Mouse (Mus musculus) testis, adult 2 months (tissue): ENCODE data around the gene Ankrd24. TPM values are rescaled to one million over a fixed set of nuclear protein-coding genes. Genes with fewer than 3 reads are reported as not detected.

Source experiments
- H3K27ac ChIP-seq: fragments of 200-500 bp; 2 replicates; pipeline ENCODE4 v1.5.1; 2012; ENCODE audit warnings: low read depth, low read length; ENCODE audit not compliant: control insufficient read depth, insufficient read depth
- H3K27me3 ChIP-seq: fragments of 200-500 bp; 2 replicates; pipeline ENCODE4 v1.6.1; 2012; ENCODE audit warnings: mild to moderate bottlenecking, low read length, moderate library complexity; ENCODE audit not compliant: control insufficient read depth, insufficient read depth
- H3K36me3 ChIP-seq: fragments of 200-500 bp; 2 replicates; pipeline ENCODE4 v1.6.1; 2012; ENCODE audit warnings: mild to moderate bottlenecking, low read length; ENCODE audit not compliant: control insufficient read depth, insufficient read depth
- H3K4me1 ChIP-seq: fragments of 200-500 bp; 2 replicates; pipeline ENCODE4 v1.6.1; 2012; ENCODE audit warnings: low read length; ENCODE audit not compliant: control insufficient read depth, insufficient read depth
- H3K4me3 ChIP-seq: fragments of 200-500 bp; 2 replicates; pipeline ENCODE4 v1.5.1; 2012; ENCODE audit warnings: low read depth, mild to moderate bottlenecking, low read length, moderate library complexity, mixed read lengths; ENCODE audit not compliant: control insufficient read depth
- CTCF ChIP-seq: fragments of 200-500 bp; IDR thresholded peaks from 2 replicates; pipeline ENCODE4 v1.5.1; 2012; ENCODE audit warnings: low read depth, mild to moderate bottlenecking, inconsistent platforms, low read length, moderate library complexity; ENCODE audit not compliant: control insufficient read depth, insufficient read depth, insufficient replicate concordance
- POLR2A ChIP-seq: fragments of 200-500 bp; IDR thresholded peaks from 2 replicates; pipeline ENCODE4 v1.6.1; 2012; ENCODE audit warnings: low read depth, mild to moderate bottlenecking, inconsistent platforms, low read length, moderate library complexity; ENCODE audit not compliant: control insufficient read depth
- polyA plus RNA-seq: library from polyadenylated mRNA; depleted of rRNA; stranded (reverse); fragments of >200 nt; gene quantifications from 2 replicates; pipeline ENCODE4 v1.2.3, GENCODE M21; 2012

Ankrd24 gene
- polyA plus RNA-seq, 1 experiment, result 20.4 TPM

DNA sequence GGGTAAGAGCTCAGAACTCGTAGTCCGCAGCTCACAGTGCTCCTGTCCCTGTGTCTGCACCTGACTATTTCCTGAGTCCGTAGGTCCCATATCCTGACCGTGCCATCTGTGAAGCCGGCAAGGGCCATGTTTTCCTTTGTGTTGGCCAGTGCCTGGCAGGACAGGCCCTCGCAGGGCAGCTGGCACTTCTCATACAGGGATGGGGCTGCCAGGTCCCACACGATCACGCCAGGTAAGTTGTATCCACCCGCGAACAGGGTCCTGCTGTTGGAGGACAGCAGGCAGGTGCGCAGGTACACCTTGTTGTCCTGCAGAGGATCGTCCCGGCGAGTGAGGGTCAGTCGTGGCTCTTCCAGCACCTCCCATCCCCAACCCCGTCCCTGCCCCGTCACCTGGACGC, 34.4 kb upstream of the Ankrd24 start:
- Histone ChIP-seq H3K4me1 (peaks cover 6% of the 10 kb centered on the region), H3K27me3 (no peaks in the 10 kb centered on the region)
- TF ChIP-seq CTCF (no peak), POLR2A (no peak)

DNA sequence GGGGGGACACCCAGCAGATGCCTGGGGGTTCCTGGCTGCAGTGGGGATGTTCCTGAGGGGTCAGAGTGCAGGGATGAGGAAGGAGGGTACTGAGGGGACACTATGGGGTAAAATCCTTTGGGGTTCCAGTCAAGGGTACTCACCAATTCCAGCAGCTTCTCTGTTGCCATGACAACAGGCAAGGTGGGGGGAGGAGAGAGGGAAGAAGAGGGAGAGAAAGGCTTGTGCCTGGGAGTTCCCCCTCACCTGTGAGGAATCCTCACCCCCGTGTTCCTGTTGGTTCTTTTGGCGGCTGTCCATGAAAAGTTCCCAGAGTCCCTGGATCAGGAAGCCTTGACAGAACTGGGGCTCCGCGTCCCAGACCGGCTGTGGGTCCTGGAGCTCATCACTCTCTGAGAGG, 32.7 kb upstream of the Ankrd24 start:
- H3K27me3 ChIP-seq, result no peaks in the 10 kb centered on the region
- peaks cover 10% of the 10 kb centered on the region for H3K4me1 ChIP-seq

More for the DNA sequence above, 34.4 kb upstream of the Ankrd24 start:
- Histone ChIP-seq H3K27ac (no peak overlapping the region), H3K4me3 (no peak overlapping the region), H3K36me3 (no peaks in the 10 kb centered on the region)

DNA sequence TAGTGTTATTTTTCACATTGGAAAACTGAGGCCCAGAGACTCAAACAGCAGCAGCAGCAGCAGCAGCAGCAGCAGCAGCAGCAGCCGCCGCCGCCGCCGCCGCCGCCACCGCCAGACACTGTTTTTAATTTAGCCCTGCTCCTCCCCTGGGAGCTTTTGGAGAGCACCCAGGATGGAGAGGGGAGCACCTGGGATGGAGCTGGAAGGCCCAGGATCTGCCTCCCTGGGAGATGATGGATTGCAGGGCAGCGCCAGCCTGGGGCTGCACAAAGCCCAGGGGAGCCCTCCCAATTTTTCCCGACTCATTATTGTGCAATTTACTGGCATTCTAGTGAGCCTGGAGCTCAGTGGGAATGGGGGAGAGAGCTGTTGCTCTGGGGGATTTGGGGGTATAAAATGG, 31.7 kb upstream of the Ankrd24 start:
- H3K4me1 ChIP-seq, result peaks cover 20% of the 10 kb centered on the region

More for the DNA sequence above, 32.7 kb upstream of the Ankrd24 start:
- TF ChIP-seq CTCF (no peak), POLR2A (no peak)
- no peak overlapping the region for H3K4me3 ChIP-seq
- H3K27ac ChIP-seq, result no peak overlapping the region
- no peaks in the 10 kb centered on the region for H3K36me3 ChIP-seq

DNA sequence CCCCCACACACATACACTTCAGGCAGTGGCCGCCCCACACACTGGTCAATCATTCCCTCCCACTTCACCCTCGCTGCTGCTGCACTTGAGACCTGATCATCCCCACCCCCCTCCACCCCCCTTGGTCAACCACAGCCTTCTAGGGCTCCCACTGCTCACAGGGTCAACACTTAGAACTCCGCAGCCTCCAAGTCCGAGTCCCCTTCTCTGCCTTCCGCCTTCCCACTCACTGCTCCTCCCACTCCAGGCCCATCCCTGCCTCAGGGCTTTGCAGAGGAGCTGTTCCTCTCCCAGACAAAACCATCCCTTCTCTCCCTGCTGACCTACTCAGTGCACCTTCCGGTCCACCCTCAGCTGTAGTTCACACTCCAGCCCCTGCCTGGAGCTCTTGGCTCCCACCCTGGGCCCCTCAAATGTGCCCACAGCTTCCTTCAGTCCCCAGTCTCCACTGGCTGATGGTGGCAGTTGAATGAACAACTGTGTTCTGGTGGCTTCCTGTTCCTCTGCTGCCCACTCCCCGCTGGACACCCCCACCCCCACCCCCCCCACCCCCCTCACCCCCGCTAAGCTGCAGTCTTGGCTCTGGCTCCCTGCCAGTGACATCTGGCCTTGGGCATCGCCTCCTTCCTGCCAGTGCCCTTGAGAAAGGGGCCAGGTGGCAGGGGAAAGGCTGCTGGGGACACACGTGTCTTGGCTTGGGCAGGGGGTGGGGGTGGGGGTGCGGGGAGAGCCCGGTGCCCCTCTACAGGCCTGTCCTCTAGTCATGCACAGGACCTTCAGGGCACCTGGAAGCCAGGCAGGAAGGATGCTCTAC, 31.0 kb upstream of the Ankrd24 start:
- Histone ChIP-seq H3K36me3 (no peaks in the 10 kb centered on the region), H3K27ac (no peak overlapping the region), H3K4me1 (peaks cover 21% of the 10 kb centered on the region), H3K27me3 (no peaks in the 10 kb centered on the region), H3K4me3 (peak overlapping the region; percentile 37; the same call in 1 of the 2 replicates)
- 0 out of 2 replicates have a peak, but pooled peaks have one; percentile 9 for TF ChIP-seq POLR2A
- TF ChIP-seq CTCF, result no peak

More for the DNA sequence above, 31.7 kb upstream of the Ankrd24 start:
- no peaks in the 10 kb centered on the region for H3K27me3 ChIP-seq
- H3K36me3 ChIP-seq, result no peaks in the 10 kb centered on the region
- H3K27ac ChIP-seq, result no peak overlapping the region
- H3K4me3 ChIP-seq, result no peak overlapping the region
- TF ChIP-seq CTCF, result no peak
- TF ChIP-seq POLR2A, result no peak

DNA sequence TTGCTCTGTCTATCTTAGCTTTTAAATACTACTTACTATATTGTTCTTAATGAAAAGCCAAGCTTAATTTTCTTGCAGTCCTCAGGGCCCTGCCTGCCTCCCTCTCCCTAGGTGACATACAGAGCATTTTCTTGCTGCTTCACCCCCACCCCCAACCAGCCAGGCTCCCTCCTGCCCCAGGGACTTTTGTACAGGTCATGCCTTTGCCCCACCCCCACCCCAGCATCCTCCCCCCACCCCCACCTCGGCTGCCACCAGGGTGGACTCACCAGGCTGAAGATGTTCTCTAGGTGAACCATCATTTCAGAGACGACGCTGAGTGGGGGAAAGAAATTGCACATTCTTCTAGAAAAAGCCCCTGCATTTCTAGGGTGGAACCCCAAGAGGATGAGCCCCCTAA, 30.0 kb upstream of the Ankrd24 start:
- no peak overlapping the region for H3K27ac ChIP-seq
- TF ChIP-seq CTCF, result no peak
- TF ChIP-seq POLR2A, result no peak
- no peak overlapping the region for H3K4me3 ChIP-seq
- H3K4me1 ChIP-seq, result peaks cover 21% of the 10 kb centered on the region
- H3K27me3 ChIP-seq, result no peaks in the 10 kb centered on the region
- no peaks in the 10 kb centered on the region for H3K36me3 ChIP-seq

DNA sequence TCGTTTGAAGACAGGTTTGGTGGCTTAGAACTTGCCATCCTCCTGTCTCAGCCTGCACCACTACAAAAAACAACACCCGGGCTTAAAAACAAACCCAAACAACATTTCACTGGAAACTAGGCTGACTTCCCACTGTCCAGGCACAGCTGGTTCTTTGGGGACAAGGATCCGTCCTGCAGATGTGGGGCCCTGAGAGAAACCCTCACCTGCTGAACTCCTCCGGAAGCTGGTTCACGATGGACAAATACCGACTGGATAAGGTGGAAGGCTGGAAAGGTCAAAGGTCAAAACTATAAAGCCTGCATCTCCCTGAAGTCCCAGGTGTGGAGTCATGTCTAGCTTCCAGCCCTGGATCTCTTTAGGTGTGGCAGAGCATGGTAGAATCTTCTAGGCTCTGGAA, 29.5 kb upstream of the Ankrd24 start:
- Histone ChIP-seq H3K27me3 (no peaks in the 10 kb centered on the region), H3K27ac (no peak overlapping the region), H3K4me1 (peaks cover 21% of the 10 kb centered on the region), H3K4me3 (no peak overlapping the region), H3K36me3 (no peaks in the 10 kb centered on the region)
- no peak for TF ChIP-seq CTCF
- no peak for TF ChIP-seq POLR2A

DNA sequence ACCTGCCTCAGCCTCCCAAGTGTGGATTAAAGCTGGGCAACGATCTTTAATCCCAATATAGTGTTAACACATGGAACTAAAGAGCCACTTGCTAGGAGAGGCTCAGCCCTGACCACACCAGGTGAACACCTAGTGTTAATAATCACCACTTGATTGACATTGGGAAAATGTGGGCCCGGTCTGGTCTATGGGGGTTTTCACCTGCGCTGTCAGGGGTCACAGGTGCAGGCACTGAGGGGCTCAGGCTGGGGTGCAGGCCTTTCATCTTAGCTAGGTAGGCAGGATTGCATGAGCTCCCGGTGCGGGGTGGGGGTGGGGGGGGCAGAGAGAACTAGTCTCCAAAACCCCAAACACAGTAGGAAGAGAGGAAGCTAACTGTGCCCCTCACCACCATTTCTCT, 28.7 kb upstream of the Ankrd24 start:
- Histone ChIP-seq H3K4me3 (no peak overlapping the region), H3K36me3 (no peaks in the 10 kb centered on the region), H3K4me1 (peaks cover 21% of the 10 kb centered on the region), H3K27ac (no peak overlapping the region), H3K27me3 (no peaks in the 10 kb centered on the region)
- TF ChIP-seq POLR2A (no peak), CTCF (no peak)

DNA sequence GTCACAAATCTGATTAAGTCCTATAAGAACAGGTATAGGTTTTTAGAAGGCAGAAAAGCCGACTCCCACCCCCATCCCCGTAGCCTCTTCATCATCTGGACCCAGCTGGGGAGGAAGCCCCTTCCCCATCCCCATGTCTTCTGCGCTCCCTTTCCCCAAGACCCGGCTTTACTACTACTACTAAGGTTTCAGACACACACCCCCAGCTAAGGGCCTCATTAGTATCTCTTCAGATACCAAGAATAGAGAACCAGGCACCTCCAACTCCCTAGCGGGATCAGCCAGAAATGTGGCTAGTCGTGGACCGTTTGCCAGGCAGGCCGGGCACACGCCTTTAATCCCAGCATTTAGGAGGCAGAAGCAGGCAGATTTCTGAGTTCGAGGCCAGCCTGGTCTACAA, 28.2 kb upstream of the Ankrd24 start:
- TF ChIP-seq CTCF, result no peak
- no peak for TF ChIP-seq POLR2A
- H3K4me3 ChIP-seq, result no peak overlapping the region
- no peak overlapping the region for H3K27ac ChIP-seq
- no peaks in the 10 kb centered on the region for H3K27me3 ChIP-seq
- H3K4me1 ChIP-seq, result peaks cover 25% of the 10 kb centered on the region
- H3K36me3 ChIP-seq, result no peaks in the 10 kb centered on the region
